Mouse (Mus musculus) liver, adult 2 months (tissue): Measurements from ENCODE around the gene 9130019O22Rik.

Source experiments
- CTCF ChIP-seq: fragments of 200-500 bp; IDR thresholded peaks from 2 replicates; pipeline ENCODE4 v1.5.1; 2011; ENCODE audit warnings: low read depth, low read length, control low read depth
- POLR2A ChIP-seq: fragments of 200-500 bp; IDR thresholded peaks from 2 replicates; pipeline ENCODE4 v1.6.1; 2011; ENCODE audit warnings: low read length, control low read depth; ENCODE audit not compliant: insufficient read depth; ENCODE audit errors: extremely low read depth

DNA sequence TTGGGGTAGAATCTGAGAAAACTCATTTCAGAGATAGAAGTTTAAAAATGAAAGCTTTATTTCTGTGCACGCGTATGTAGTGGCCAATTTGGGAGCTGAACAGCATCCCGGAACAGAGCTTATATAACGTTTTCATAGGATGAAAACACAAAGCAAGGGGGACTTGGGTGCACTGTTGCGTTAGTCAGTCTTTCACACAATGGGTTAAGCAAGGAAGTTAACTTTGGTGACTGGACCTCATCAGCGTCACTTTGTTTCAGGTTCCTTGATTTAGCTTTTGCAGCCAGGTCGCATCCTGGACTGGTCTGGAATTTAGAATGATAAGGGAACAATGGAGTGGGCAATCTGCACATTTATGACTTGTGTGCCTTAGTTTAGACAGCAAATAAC lies 7.0 kb upstream of the 9130019O22Rik start:
- TF ChIP-seq POLR2A (no peak), CTCF (no peak)
